Mouse (Mus musculus): Measurements from ENCODE around the gene Cep89. TPM values are rescaled to one million over a fixed set of nuclear protein-coding genes. Genes with fewer than 3 reads are reported as not detected.

Gene Cep89
- polyA plus RNA-seq, 1 experiment: 17.2 TPM

DNA sequence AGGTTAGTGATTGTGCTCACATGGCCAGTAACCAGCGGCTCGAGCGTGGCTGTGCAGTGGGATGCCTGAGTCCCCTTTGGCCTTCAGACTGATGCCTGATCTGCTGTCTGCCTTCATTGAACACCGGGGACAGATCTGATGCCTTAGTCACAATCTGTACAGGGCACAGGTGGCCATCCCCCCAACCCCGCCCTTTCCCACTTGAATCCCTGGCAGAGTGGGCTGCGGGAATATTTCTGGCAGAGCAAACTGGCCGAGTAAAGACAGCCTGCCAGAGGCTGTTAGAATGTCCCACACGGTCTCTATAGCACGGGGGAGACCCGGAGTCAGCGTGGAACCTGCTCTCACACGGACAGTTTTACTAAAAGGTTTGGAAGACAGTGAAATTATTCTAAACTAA lies 39.2 kb upstream of the Cep89 start:
- WGBS: 20% methylated on average over 12 of the region's 12 CpGs
- peaks cover 4% of the 10 kb centered on the region for H3K4me1 ChIP-seq (ENCODE audit: control insufficient read depth, insufficient read depth, low read length)
- H3K4me3 ChIP-seq (replicated peaks; ENCODE audit: insufficient read depth, low read depth, low read length): no peak overlapping the region
- no peak overlapping the region for H3K27ac ChIP-seq (ENCODE audit: insufficient read depth, low read length)
- TF ChIP-seq CTCF (IDR thresholded peaks at IDR 0.05; ENCODE audit: borderline replicate concordance, insufficient read depth, low read depth, low read length): no peak
- TF ChIP-seq POLR2A (IDR thresholded peaks at IDR 0.05; ENCODE audit: borderline replicate concordance, insufficient read depth, low read length): no peak
- H3K27me3 ChIP-seq (ENCODE audit: control insufficient read depth, insufficient read depth, low read length): no peaks in the 10 kb centered on the region
- DNase-seq: peak in 1 of 2 experiments; percentile 11

GRCm38 (mm10) chr7:35362253-35362652 lies 34.6 kb upstream of the Cep89 start:
- no peak for DNase-seq
- H3K27ac ChIP-seq (ENCODE audit: insufficient read depth, low read length): no peak overlapping the region

GRCm38 (mm10) chr7:35362868-35363267 lies 34.0 kb upstream of the Cep89 start:
- no peak overlapping the region for H3K4me3 ChIP-seq (replicated peaks; ENCODE audit: insufficient read depth, low read depth, low read length)
- H3K27me3 ChIP-seq (ENCODE audit: control insufficient read depth, insufficient read depth, low read length): no peaks in the 10 kb centered on the region
- H3K4me1 ChIP-seq (ENCODE audit: control insufficient read depth, insufficient read depth, low read length): no peaks in the 10 kb centered on the region; the same call in 1 of the 2 replicates
- 87% methylated on average over 5 of the region's 5 CpGs for WGBS
- no peak overlapping the region for H3K27ac ChIP-seq (ENCODE audit: insufficient read depth, low read length)
- DNase-seq: no peak
- TF ChIP-seq CTCF (IDR thresholded peaks at IDR 0.05; ENCODE audit: borderline replicate concordance, insufficient read depth, low read depth, low read length) (no peak), POLR2A (IDR thresholded peaks at IDR 0.05; ENCODE audit: borderline replicate concordance, insufficient read depth, low read length) (no peak)

More at GRCm38 (mm10) chr7:35362253-35362652, 34.6 kb upstream of the Cep89 start:
- Histone ChIP-seq H3K4me3 (replicated peaks; ENCODE audit: insufficient read depth, low read depth, low read length) (no peak overlapping the region), H3K27me3 (ENCODE audit: control insufficient read depth, insufficient read depth, low read length) (no peaks in the 10 kb centered on the region), H3K4me1 (ENCODE audit: control insufficient read depth, insufficient read depth, low read length) (peaks cover 4% of the 10 kb centered on the region)
- TF ChIP-seq CTCF (IDR thresholded peaks at IDR 0.05; ENCODE audit: borderline replicate concordance, insufficient read depth, low read depth, low read length) (no peak), POLR2A (IDR thresholded peaks at IDR 0.05; ENCODE audit: borderline replicate concordance, insufficient read depth, low read length) (no peak)
- 80% methylated on average over 5 of the region's 5 CpGs for WGBS

DNA sequence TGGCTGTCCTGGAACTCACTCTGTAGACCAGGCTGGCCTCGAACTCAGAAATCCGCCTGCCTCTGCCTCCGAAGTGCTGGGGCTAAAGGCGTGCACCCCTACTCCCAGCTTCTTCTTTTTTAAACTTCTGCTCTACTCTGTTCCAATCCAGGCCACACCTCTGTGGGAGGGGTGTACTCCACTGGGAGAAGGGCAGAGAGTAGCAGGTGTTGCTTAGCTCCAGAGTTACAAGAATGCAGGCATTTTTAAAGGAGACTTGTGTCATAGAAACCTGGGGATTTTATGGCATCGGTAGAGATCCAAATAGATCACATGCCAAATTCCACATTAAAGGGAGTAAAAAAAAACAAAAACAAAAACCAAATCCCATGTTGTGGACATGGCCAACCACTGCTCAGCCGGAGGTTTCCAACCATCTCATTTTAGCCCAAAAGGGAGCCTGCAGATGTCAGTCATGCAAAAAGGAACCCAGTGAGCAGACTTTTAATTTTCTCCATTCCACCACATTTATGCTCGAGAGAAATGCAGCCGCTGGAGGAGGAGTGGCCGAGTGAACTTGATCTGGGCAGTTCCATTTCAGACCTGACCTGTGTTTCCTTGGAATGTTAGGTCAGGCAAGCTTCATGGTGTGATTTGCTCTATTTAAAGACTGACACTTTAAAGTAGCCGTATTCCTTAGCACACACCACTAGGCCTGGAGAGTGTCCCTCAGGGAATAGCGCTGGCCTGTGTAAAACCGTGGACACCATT lies 31.5 kb upstream of the Cep89 start:
- H3K4me1 ChIP-seq (ENCODE audit: control insufficient read depth, insufficient read depth, low read length): no peaks in the 10 kb centered on the region
- peak in 1 of 2 experiments; percentile 11 for DNase-seq
- 57% methylated on average over 12 of the region's 12 CpGs for WGBS
- H3K27ac ChIP-seq (ENCODE audit: insufficient read depth, low read length): no peak overlapping the region
- no peak overlapping the region for H3K4me3 ChIP-seq (replicated peaks; ENCODE audit: insufficient read depth, low read depth, low read length)
- H3K27me3 ChIP-seq (ENCODE audit: control insufficient read depth, insufficient read depth, low read length): no peaks in the 10 kb centered on the region
- no peak for TF ChIP-seq POLR2A (IDR thresholded peaks at IDR 0.05; ENCODE audit: borderline replicate concordance, insufficient read depth, low read length)
- TF ChIP-seq CTCF (IDR thresholded peaks at IDR 0.05; ENCODE audit: borderline replicate concordance, insufficient read depth, low read depth, low read length): no peak

DNA sequence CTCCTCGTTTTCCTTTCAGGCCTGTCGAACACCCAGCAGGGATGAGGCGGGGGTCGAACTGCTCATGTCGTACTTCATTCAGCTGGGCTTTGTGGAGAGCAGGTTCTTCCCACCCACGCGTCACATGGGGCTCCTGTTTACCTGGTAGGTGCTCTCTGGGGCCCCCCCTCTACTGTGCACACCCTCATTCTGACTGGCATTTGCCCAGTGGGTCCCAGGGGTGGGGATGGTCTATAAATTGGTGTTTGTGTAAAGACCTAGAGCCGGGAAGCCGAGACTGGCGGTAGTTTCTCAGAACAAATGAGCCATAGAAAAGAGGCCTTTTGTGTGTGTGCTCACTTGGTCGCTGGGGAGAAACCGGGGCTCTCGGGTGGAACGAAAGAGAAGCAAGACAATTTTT lies 25.7 kb upstream of the Cep89 start:
- 35% methylated on average over 14 of the region's 14 CpGs for WGBS
- no peak overlapping the region for H3K27ac ChIP-seq (ENCODE audit: insufficient read depth, low read length)
- no peaks in the 10 kb centered on the region for H3K4me1 ChIP-seq (ENCODE audit: control insufficient read depth, insufficient read depth, low read length)
- H3K4me3 ChIP-seq (replicated peaks; ENCODE audit: insufficient read depth, low read depth, low read length): no peak overlapping the region
- TF ChIP-seq POLR2A (IDR thresholded peaks at IDR 0.05; ENCODE audit: borderline replicate concordance, insufficient read depth, low read length) (no peak), CTCF (IDR thresholded peaks at IDR 0.05; ENCODE audit: borderline replicate concordance, insufficient read depth, low read depth, low read length) (no peak)
- no peaks in the 10 kb centered on the region for H3K27me3 ChIP-seq (ENCODE audit: control insufficient read depth, insufficient read depth, low read length)
- no peak for DNase-seq

GRCm38 (mm10) chr7:35372483-35373017 lies 24.3 kb upstream of the Cep89 start:
- Histone ChIP-seq H3K4me1 (ENCODE audit: control insufficient read depth, insufficient read depth, low read length) (peaks cover 8% of the 10 kb centered on the region), H3K27ac (ENCODE audit: insufficient read depth, low read length) (no peak overlapping the region), H3K27me3 (ENCODE audit: control insufficient read depth, insufficient read depth, low read length) (no peaks in the 10 kb centered on the region), H3K4me3 (replicated peaks; ENCODE audit: insufficient read depth, low read depth, low read length) (no peak overlapping the region)
- 94% methylated on average over 14 of the region's 14 CpGs for WGBS
- DNase-seq: no peak
- TF ChIP-seq POLR2A (IDR thresholded peaks at IDR 0.05; ENCODE audit: borderline replicate concordance, insufficient read depth, low read length) (no peak), CTCF (IDR thresholded peaks at IDR 0.05; ENCODE audit: borderline replicate concordance, insufficient read depth, low read depth, low read length) (no peak)

- TF ChIP-seq POLR2A (IDR thresholded peaks at IDR 0.05; ENCODE audit: borderline replicate concordance, insufficient read depth, low read length): no peak
- no peak for TF ChIP-seq CTCF (IDR thresholded peaks at IDR 0.05; ENCODE audit: borderline replicate concordance, insufficient read depth, low read depth, low read length)
- peaks cover 8% of the 10 kb centered on the region for H3K4me1 ChIP-seq (ENCODE audit: control insufficient read depth, insufficient read depth, low read length)
- no peak overlapping the region for H3K4me3 ChIP-seq (replicated peaks; ENCODE audit: insufficient read depth, low read depth, low read length)
- no peak overlapping the region for H3K27ac ChIP-seq (ENCODE audit: insufficient read depth, low read length)
- WGBS: 58% methylated on average over 16 of the region's 16 CpGs
- no peak for DNase-seq
- no peaks in the 10 kb centered on the region for H3K27me3 ChIP-seq (ENCODE audit: control insufficient read depth, insufficient read depth, low read length)
These were observed 23.5 kb upstream of the Cep89 start for GRCm38 (mm10) chr7:35373146-35373989.
